Mouse (Mus musculus) splenic B cell, adult 2 months (primary cell): ENCODE data around the gene Rsph3a.
"Not testable (repeated sequence)": the region's sequence is repeated elsewhere in the genome, so short reads cannot be mapped to it uniquely, and the experiment has no call there.

ENCODE experiments used
- DNase-seq: peaks from one replicate; pipeline ENCODE4 v3.0.0-alpha.2; 2011; ENCODE audit warnings: low read depth, low spot score
- H3K27me3 ChIP-seq: 2 replicates; pipeline ENCODE4 v1.6.1; 2012; ENCODE audit warnings: mild to moderate bottlenecking, low read length, moderate library complexity, mixed read lengths; ENCODE audit not compliant: control insufficient read depth, poor library complexity, insufficient read depth, severe bottlenecking
- H3K36me3 ChIP-seq: 2 replicates; pipeline ENCODE4 v1.6.1; 2012; ENCODE audit warnings: mild to moderate bottlenecking, low read length, moderate library complexity, mixed read lengths; ENCODE audit not compliant: control insufficient read depth, poor library complexity, insufficient read depth, severe bottlenecking

Gene Rsph3a

DNA sequence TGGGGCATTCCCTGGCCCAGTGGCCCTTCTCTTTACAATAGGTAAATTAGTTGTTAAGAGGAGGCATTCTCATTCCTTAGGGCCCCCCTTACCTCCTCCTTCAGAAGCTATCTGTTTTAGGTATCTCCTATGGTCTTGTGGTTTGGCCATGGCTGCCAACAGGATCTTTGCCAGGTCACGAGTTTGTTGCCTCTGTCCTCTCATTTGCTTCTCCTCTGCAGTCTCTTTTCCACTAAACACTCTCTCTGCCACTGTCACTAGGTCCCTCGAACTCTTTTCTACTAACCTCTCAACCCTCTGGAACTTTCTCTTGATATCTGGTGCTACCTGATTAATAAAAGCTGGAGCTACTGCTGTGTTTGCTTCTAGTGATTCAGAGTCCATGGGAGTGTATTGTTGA is 19.0 kb downstream of the Rsph3a start:
- not testable (repeated sequence) for H3K36me3 ChIP-seq, H3K27me3 ChIP-seq, DNase-seq

DNA sequence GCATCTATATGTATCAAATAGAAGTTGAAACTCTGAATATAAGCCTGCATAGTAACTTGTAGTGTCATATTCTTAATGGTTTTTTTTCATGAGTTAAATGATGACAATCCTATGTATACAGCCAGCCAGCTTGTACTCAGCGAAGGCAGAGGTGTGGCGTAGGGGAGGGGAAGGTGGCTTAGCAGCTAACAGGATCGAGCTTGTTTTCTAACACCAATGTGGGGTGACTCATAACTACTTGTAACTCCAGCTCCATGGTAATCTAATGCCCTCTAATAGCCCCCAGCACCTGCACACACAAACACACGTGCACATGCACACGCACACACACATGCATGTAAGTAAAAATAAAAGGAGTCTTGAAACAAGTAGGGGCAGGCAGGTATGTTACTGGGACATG is 23.1 kb downstream of the Rsph3a start:
- not testable (repeated sequence) for H3K36me3 ChIP-seq, H3K27me3 ChIP-seq, DNase-seq

DNA sequence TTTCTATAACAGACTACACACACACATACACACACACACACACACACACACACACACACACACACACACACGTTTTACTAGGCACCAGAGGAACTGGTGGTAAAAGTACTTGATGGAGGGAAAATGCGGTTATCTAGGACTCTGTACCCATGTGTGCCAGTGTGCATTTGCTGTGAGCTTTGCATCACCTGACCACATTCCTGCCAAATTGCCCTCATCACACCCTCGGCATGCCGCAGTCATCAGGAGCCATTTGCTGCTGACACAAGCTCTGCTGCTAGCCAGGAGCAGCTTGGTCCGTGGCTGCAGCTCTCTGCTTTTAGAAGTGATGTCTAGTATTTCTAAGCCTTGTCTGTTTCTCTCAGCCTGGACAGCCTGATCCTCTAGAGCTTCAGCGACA is 24.4 kb downstream of the Rsph3a start:
- H3K27me3 ChIP-seq, DNase-seq, H3K36me3 ChIP-seq: not testable (repeated sequence)

DNA sequence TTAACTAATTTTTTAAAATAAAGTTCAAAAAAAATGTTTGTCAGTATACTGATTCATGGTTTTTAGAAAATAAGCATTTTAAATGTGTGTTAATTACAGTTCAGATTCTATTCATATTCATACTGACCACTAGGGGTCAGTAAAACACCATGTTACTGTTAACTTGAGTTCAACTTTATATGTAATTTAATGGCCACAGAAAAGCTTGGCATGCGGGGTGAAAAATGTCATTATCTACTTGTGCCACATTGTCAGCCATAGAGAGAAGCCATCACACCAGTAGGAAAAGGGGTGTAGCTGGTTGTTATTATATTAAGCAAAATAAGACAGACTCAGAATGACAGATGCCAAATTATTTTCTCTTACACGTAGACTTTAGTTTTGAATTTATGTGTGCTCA is 38.1 kb downstream of the Rsph3a start:
- H3K27me3 ChIP-seq, DNase-seq, H3K36me3 ChIP-seq: not testable (repeated sequence)

DNA sequence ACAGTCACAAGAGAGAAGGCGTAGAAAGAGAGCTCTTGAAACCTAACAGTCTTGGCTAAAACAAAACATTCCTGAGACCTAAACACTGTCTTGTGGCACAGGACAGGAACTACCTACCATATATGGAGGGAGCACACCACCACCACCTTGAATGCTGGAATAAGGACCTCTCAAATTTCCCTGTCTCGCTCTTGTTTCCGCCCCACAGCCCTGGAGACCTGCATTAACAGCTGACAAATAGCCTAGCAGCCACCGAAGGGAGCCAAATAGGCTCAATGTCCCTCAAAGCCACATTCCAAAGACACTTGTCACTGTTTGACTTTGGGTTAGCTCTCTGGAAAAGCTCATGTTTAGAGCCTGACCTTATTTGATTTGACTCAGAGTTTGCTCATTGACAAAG is 40.2 kb downstream of the Rsph3a start:
- not testable (repeated sequence) for H3K27me3 ChIP-seq, DNase-seq, H3K36me3 ChIP-seq

DNA sequence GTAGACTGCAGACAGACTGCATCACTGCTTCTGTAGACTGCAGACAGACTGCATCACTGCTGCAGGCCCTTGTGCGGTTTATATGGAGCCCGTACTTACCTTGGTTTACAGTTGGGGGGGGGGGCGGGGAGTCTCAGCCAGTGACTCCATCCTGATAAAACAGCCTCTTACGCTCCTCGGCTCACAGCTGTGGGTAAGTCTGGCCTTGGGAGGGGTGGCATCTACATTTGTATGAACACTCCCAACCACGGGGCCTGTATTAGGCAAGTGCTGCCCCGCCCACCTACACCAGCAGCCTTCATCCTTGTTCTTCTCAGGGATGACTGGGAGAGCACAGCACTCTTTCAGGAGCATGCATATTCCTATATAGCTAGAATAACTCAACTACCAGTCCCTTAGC is 41.6 kb downstream of the Rsph3a start:
- H3K27me3 ChIP-seq, H3K36me3 ChIP-seq, DNase-seq: not testable (repeated sequence)

DNA sequence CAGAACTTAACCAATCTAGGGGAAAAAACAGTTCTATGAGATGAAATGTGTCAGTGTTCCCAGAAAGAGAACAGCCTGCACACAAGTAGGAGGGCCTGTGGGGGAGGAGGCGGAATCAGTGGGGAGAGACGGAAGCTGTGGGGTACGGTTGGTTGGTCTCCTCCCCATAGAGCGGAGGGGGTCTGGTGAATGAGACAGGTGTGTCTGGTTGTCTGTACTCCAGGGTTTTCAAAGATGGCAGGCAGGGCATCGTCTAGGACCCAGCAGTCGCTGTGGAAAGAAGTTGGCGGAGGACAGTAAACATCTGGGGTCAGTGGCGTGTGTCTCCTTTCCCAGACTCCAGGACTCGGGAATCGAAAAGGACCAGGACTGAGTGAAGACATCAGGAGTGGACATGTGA is 57.8 kb downstream of the Rsph3a start:
- H3K27me3 ChIP-seq, H3K36me3 ChIP-seq, DNase-seq: not testable (repeated sequence)

DNA sequence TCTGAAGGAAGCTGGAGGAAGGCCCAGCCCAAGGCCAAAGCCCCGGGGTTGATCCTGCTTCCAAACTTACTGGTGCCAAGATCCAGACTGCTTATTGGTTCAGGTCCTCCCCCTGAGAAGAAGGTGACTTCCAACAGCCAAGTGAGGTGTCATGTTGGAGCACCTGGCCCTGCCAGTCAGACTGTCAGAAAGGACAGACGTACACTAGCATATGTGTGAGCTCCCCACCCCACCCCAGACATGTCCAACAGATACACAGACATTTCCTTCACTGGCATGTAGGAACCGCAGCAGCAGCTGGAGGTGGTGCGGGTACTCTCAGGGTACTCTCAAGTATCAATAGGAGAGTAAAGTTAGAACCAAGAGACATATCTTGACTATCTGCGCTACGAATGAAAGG is 61.4 kb downstream of the Rsph3a start:
- DNase-seq, H3K36me3 ChIP-seq, H3K27me3 ChIP-seq: not testable (repeated sequence)

DNA sequence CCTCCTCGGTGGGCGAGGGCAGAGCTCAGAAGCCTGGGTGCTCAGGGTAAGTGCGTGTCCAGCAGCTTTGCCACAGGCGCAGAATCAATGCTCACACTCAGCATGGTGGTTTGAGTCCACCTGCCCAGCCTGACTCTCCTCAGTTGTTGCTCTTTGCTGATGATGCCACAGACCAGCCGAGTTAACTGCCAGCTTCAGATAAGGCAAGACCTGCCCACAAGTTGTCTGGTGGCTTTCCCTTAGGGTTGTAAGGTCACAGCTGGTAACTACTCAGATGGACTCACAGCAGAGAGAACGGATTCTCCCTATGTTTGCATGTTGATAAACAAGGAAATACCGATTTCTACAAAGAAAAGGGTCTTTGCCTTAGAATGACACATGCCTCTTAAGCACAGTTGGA is 64.2 kb downstream of the Rsph3a start:
- DNase-seq, H3K27me3 ChIP-seq, H3K36me3 ChIP-seq: not testable (repeated sequence)

DNA sequence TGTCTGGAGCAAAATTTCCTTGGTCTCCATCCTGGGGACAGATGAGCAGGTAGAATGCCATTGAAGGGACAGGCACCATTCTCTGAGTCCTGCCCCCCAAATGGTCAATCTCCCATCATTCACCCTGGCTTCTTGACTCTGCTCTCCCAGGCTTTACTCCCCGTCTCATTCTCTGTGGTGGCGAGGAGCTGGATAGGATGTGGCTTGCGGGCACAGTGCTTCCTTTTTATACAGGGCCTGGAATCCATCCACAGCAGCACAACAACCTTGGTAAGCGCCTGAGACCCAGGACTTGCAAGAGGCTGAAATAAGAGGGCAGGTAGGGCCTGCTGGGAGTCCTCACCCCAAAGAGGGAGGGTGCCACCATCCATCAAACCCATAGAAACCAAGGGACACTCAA is 68.6 kb downstream of the Rsph3a start:
- DNase-seq, H3K27me3 ChIP-seq: not testable (repeated sequence)

DNA sequence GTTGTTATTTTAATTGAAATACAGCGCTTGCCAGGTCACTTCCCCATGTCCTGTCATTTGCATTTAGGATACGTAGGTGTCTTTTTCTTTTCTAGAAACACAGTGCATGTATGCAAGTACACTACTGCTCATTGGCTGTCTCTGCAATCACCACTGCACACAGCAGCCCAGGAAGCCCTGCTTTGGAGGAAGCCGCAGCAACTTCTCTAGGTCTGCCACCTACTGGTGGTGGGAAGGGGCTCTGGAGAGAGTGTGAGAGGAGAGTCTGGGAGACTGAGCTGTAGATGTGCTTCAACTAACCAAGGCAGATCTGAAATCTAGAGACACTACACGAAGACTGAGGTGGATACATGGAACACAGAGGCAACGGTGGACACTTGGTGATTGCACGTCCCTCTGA is 77.3 kb downstream of the Rsph3a start:
- not testable (repeated sequence) for DNase-seq, H3K36me3 ChIP-seq, H3K27me3 ChIP-seq

More for the DNA sequence above, 68.6 kb downstream of the Rsph3a start:
- H3K36me3 ChIP-seq = not testable (repeated sequence)

DNA sequence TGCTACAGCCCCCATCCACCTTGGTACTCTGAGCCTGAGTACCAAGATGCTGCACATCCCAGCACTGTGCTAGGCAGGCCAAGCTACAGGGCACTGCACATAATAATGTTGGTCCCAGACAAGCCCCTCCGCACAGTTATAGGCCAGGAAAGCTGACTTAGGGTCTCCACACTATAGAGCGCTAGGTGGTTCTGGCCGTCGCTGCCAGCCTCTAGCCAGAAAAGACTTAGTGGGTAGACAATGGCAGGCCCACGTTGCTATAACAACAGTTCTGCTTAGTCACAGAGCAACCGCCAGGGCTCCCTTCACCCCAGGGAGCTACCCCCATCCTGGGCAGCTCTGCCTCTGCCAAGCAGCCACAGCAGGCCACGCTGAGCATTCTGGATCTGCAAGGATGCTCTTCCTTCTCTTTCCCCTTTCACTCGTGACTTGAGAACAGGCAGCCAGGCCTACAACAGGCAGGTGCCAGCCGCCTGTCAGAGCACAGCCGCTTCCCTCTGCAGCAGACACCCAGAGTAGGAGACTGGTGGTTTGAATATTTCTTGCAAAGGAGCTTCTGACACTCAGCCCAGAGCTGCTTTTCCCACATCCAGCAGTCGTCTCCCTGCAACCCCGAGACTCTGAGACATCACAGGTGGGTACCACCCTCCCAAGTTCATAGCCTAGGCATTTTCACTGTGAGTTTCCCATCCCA is 82.2 kb downstream of the Rsph3a start:
- not testable (repeated sequence) for DNase-seq, H3K27me3 ChIP-seq, H3K36me3 ChIP-seq
